Mouse (Mus musculus): ENCODE results near the gene Agmo. TPM values are rescaled to one million over a fixed set of nuclear protein-coding genes. Genes with fewer than 3 reads are reported as not detected.

The Agmo gene
- polyA plus RNA-seq, 1 experiment from 2014 or later = 1.1 TPM

DNA sequence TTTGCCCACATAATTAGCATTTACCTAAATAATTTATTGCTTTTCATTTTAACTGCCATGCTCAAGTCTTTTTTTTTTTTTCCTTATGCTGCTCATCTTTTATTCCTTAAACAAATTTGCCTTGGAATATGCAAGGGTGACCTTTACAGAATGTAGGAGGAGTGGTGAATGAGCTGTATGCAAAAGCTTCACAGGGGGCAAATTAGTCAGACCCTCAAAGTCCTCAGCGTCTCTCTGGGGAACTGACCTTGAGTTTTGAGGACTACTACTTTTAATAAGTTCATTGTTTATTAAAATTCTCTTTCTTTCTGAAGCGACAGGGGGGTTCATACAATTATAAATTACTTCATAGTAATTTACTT lies 33.2 kb downstream of the Agmo start:
- no peaks in the 10 kb centered on the region for H3K27me3 ChIP-seq
- H3K9me3 ChIP-seq = no peaks in the 10 kb centered on the region
- no peak for ATAC-seq (ENCODE audit: low FRiP score, low read depth)
- H3K4me1 ChIP-seq (replicated peaks) = no peaks in the 10 kb centered on the region
- no peak overlapping the region for H3K4me3 ChIP-seq
- H3K9ac ChIP-seq = no peak overlapping the region
- H3K27ac ChIP-seq (replicated peaks) = no peak overlapping the region
- 53% methylated on average over 2 of the region's 2 CpGs for WGBS
- H3K36me3 ChIP-seq = no peaks in the 10 kb centered on the region
- H3K4me2 ChIP-seq = no peak overlapping the region

DNA sequence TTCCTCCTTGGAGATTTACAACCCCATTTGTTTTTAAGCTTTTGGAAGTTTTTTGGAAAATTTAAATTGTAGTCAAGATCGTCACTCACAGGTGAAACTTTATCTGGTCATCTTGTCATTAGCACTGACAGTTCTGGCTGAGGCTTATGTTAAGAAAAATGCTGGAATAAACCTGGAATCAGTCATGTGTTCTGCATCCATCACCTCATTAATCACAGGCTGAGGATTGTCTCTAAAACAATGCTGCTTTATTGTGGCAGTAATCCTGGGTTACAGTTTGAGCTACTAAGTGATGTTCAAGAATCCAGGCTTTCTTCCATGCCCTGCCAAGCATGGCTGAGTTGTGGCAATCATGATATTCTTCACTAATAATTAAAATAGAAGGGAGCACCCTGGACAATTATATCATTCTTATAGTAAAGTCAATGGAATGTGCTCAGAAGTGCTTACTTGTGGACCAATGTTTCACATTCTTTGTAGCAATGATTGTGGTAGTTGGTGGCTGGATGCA lies 65.6 kb downstream of the Agmo start:
- no peak for ATAC-seq (ENCODE audit: low FRiP score, low read depth)

DNA sequence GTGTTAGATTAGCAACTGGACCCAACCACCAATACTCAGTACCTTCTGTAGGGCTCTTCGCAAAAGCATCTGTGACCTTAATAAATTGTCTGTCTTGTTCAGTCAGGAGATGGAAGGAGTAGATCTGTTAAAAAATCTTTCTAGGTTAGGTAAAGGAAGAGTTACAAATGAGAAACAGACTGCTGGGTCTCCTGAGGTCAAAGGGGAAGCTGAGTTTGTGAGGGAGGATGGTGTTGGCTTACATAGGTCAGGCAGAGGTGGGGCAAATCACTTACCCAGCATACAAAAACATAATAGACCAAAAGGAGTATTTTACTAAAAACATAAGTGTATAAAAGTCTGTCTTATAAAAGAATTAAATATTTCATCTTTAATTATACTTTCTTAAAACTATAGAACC lies 69.3 kb downstream of the Agmo start:
- Histone ChIP-seq H3K36me3 (no peaks in the 10 kb centered on the region), H3K27ac (replicated peaks) (no peak overlapping the region), H3K4me2 (no peak overlapping the region), H3K9ac (no peak overlapping the region), H3K27me3 (no peaks in the 10 kb centered on the region), H3K4me3 (no peak overlapping the region), H3K4me1 (replicated peaks) (no peaks in the 10 kb centered on the region), H3K9me3 (no peaks in the 10 kb centered on the region)
- ATAC-seq (ENCODE audit: low FRiP score, low read depth) = no peak
- 89% methylated on average over 1 of the region's 1 CpGs for WGBS

More for the DNA sequence above, 65.6 kb downstream of the Agmo start:
- Histone ChIP-seq H3K4me1 (replicated peaks) (no peaks in the 10 kb centered on the region), H3K4me2 (no peak overlapping the region), H3K4me3 (no peak overlapping the region), H3K9ac (no peak overlapping the region), H3K36me3 (no peaks in the 10 kb centered on the region), H3K9me3 (no peaks in the 10 kb centered on the region), H3K27ac (replicated peaks) (no peak overlapping the region), H3K27me3 (no peaks in the 10 kb centered on the region)
- 87% methylated on average over 1 of the region's 1 CpGs for WGBS

DNA sequence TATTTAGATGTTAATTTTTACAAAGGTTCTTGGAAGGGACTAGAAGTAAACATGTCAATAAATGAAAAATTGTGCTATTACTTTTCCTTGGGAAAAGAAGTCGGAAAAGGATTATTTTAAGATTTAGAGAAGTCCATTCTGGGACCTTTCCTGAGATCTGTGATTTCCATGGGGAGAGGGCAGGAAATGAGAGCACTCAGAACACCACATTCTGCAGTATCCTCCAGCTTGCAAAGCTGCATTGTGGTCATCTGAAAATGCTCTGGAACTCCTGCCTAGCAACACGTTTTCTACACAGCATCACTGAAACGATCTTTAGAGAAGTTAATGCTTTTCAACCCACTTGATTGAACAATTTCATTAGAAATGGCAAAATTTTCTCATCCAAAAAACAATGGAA lies 81.4 kb downstream of the Agmo start:
- no peak overlapping the region for H3K4me2 ChIP-seq
- no peak for ATAC-seq (ENCODE audit: low FRiP score, low read depth)

DNA sequence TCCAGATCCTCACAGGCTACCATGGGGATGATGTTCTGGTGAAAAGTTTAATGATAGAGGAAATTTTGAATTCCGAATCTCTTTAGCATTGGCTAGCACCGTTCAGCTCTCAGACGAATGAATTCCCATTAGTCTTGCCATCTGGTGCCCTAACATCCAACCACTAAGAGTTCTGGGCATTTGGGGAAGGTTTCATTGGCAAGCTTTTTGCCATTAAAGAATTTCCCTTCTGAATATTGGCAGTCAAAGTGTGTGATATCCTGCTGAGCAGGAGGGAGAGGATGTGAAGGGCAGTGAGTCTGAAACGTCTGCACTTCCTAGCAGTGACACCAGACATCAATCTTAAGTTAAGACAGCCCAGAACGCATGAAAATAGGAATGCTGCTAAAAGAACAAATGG lies 93.5 kb downstream of the Agmo start:
- Histone ChIP-seq H3K4me3 (no peak overlapping the region), H3K9ac (no peak overlapping the region), H3K27ac (replicated peaks) (no peak overlapping the region), H3K9me3 (0 out of 2 replicates have a peak, but pooled peaks cover 2% of the 10 kb centered on the region), H3K27me3 (no peaks in the 10 kb centered on the region), H3K36me3 (no peaks in the 10 kb centered on the region), H3K4me1 (replicated peaks) (no peaks in the 10 kb centered on the region), H3K4me2 (no peak overlapping the region)
- 34% methylated on average over 5 of the region's 5 CpGs for WGBS
- ATAC-seq (ENCODE audit: low FRiP score, low read depth) = 0 out of 2 replicates have a peak, but pooled peaks have one; percentile 48

More for the DNA sequence above, 81.4 kb downstream of the Agmo start:
- Histone ChIP-seq H3K4me3 (no peak overlapping the region), H3K4me1 (replicated peaks) (no peaks in the 10 kb centered on the region), H3K36me3 (no peaks in the 10 kb centered on the region), H3K27ac (replicated peaks) (no peak overlapping the region), H3K9ac (no peak overlapping the region), H3K27me3 (no peaks in the 10 kb centered on the region), H3K9me3 (no peaks in the 10 kb centered on the region)
- WGBS = 67% methylated on average over 3 of the region's 3 CpGs

DNA sequence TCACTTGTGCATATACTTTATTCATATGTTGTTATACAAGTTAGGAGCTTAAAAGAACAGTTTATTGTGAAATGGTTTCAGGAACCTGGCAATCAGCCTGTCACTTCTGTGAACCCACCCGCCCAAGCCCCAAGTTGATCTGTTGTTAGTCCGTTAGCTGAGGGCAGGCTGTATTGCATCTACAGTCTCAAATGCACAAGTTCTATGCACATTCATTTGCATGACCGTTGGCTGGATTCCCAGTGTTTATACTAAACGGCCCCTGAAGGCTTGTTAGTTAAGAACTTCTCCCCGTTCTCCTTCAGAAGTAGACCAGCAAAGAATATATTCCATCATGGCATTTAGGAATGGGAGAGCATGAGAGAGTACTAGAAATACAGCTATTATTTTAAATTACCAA lies 102.8 kb downstream of the Agmo start:
- Histone ChIP-seq H3K36me3 (no peaks in the 10 kb centered on the region), H3K9me3 (no peaks in the 10 kb centered on the region), H3K4me3 (no peak overlapping the region), H3K27me3 (no peaks in the 10 kb centered on the region), H3K9ac (no peak overlapping the region), H3K27ac (replicated peaks) (no peak overlapping the region), H3K4me2 (no peak overlapping the region), H3K4me1 (replicated peaks) (no peaks in the 10 kb centered on the region)
- 63% methylated on average over 5 of the region's 5 CpGs for WGBS
- no peak for ATAC-seq (ENCODE audit: low FRiP score, low read depth)

DNA sequence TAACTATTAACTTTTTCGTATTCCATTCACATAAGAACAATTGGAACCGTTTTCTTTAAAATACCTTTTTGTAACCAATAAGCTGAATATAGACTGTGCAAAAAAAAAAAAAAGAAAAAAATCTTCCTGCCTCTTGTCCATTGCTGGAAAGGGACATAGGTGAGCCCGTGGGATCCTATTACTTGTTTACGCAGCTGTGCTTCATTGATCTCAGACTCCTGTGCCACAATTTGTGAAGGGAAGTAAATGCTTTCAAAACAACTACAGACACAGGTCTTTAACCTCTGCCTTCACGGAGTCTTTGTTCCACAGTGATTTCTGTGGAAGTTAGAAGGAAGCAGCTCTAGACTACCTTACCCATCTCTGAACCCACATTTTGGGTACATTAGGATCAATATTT lies 104.3 kb downstream of the Agmo start:
- Histone ChIP-seq H3K4me3 (no peak overlapping the region), H3K9ac (no peak overlapping the region), H3K27me3 (no peaks in the 10 kb centered on the region), H3K4me1 (replicated peaks) (no peaks in the 10 kb centered on the region), H3K27ac (replicated peaks) (no peak overlapping the region), H3K9me3 (no peaks in the 10 kb centered on the region), H3K36me3 (no peaks in the 10 kb centered on the region), H3K4me2 (no peak overlapping the region)
- ATAC-seq (ENCODE audit: low FRiP score, low read depth) = no peak
- 76% methylated on average over 5 of the region's 5 CpGs for WGBS

DNA sequence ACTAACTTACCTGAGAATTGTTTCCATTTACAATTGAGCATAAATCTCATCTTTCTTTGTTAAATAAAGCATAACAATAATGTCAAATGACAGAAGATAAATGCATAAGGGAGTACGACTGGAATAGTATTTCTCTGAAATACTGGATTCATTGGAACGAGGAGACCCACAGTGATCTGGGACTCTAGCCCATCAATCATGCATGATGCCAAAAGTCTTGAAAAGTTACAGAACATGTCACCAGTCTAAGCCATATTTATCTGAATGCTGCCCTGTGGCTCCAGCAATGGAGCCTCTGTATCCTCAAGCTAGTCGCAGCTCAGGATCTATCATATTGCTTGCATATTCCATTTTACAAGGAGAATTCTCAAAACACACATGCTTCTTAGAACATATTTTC lies 150.9 kb downstream of the Agmo start:
- whole genome bisulfite sequencing = 75% methylated on average over 3 of the region's 3 CpGs
- Histone ChIP-seq H3K27me3 (no peaks in the 10 kb centered on the region), H3K4me2 (no peak overlapping the region), H3K36me3 (no peaks in the 10 kb centered on the region), H3K4me1 (replicated peaks) (no peaks in the 10 kb centered on the region), H3K9ac (no peak overlapping the region), H3K27ac (replicated peaks) (no peak overlapping the region), H3K9me3 (no peaks in the 10 kb centered on the region), H3K4me3 (no peak overlapping the region)
- ATAC-seq (ENCODE audit: low FRiP score, low read depth) = no peak

DNA sequence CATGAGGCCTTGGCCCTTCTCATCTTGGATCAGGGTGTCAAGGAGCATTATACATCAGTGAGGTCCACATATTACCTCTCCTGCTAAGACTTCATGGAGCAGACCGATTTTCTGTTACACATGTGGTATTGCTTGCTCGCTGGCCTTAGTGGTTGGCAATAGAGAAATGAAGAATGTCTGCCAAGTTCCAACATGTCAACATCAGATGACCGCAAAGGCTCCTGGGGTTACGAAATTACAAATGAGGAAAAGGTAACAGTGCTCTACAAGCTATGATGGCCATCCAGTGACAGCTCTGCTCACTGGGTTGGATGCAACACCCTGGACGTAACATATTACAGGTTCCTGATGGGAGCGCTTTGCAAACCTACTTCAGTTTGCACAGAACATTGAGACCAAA lies 161.1 kb downstream of the Agmo start:
- Histone ChIP-seq H3K4me2 (no peak overlapping the region), H3K36me3 (no peaks in the 10 kb centered on the region), H3K9me3 (no peaks in the 10 kb centered on the region), H3K27me3 (no peaks in the 10 kb centered on the region), H3K9ac (no peak overlapping the region), H3K27ac (replicated peaks) (no peak overlapping the region), H3K4me3 (no peak overlapping the region), H3K4me1 (replicated peaks) (no peaks in the 10 kb centered on the region)
- 96% methylated on average over 6 of the region's 6 CpGs for WGBS
- ATAC-seq (ENCODE audit: low FRiP score, low read depth) = no peak

DNA sequence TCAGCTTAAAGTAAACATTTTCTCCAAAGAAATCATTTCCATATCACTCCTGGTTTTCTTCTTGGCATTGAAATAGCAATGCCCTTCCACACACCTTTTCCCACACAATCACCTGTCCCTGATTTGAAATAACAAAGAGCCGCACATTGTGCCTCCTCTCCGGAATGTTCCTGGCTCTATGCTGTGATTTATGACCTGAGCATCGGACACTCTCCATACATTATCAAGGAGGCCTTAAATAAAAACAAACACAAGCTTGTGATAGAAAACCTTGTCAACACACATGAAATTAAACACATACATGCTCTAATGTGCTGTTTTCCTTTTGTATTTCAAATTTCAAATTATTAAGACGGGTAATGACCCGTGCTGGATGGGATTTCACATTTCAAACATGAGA lies 184.9 kb downstream of the Agmo start:
- Histone ChIP-seq H3K4me3 (no peak overlapping the region), H3K36me3 (no peaks in the 10 kb centered on the region), H3K9ac (no peak overlapping the region), H3K4me2 (no peak overlapping the region), H3K27me3 (no peaks in the 10 kb centered on the region), H3K27ac (replicated peaks) (no peak overlapping the region), H3K4me1 (replicated peaks) (no peaks in the 10 kb centered on the region), H3K9me3 (no peaks in the 10 kb centered on the region)
- 86% methylated on average over 5 of the region's 5 CpGs for WGBS
- ATAC-seq (ENCODE audit: low FRiP score, low read depth) = no peak

DNA sequence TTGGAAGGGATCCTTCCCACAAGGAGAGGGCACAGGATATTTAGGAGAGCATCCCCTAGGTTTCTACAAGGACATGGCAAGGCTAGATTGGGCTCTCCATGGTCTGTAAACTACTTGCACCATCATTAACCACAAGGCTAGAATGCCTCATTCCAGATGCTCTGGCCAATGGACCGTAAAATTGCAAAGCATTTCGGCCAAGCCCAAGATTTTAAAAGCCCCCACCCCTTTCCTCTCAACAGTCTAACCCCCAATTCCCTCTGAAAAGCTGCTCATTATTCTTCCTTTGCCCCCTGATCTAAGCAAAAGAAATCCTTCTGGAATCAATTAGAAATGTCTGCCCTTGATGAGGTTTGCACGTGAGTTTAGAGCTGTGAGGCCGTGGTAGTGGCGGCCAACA lies 185.3 kb downstream of the Agmo start:
- H3K9ac ChIP-seq = no peak overlapping the region
- no peak overlapping the region for H3K4me2 ChIP-seq
- H3K27me3 ChIP-seq = no peaks in the 10 kb centered on the region
- no peak overlapping the region for H3K4me3 ChIP-seq
- 62% methylated on average over 5 of the region's 5 CpGs for WGBS
- H3K4me1 ChIP-seq (replicated peaks) = no peaks in the 10 kb centered on the region
- H3K27ac ChIP-seq (replicated peaks) = no peak overlapping the region
- no peaks in the 10 kb centered on the region for H3K9me3 ChIP-seq
- H3K36me3 ChIP-seq = no peaks in the 10 kb centered on the region
- no peak for ATAC-seq (ENCODE audit: low FRiP score, low read depth)

DNA sequence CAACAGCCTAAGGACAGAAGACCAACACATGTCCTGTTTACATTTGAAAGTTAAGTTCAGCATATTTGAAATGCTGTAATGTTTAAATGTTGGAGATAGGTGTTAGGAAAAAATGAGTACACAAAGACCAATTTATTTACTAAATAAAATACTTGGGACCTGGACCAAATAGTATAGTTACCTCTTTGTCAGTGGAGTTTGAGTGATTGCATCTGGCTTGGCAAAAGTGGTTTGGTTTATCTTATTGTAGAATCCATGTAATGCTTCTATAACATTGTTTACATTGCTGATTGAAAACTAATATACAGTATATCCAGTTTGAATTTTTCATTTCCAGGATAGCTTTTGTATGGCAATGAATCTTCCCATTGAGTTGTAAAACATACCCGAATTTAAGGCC lies 193.0 kb downstream of the Agmo start:
- no peaks in the 10 kb centered on the region for H3K9me3 ChIP-seq
- H3K4me3 ChIP-seq = no peak overlapping the region
- no peak overlapping the region for H3K9ac ChIP-seq
- no peak overlapping the region for H3K4me2 ChIP-seq
- H3K27ac ChIP-seq (replicated peaks) = no peak overlapping the region
- no peak for ATAC-seq (ENCODE audit: low FRiP score, low read depth)
- WGBS = 69% methylated on average over 1 of the region's 1 CpGs
- no peaks in the 10 kb centered on the region for H3K36me3 ChIP-seq
- H3K27me3 ChIP-seq = no peaks in the 10 kb centered on the region
- H3K4me1 ChIP-seq (replicated peaks) = no peaks in the 10 kb centered on the region

DNA sequence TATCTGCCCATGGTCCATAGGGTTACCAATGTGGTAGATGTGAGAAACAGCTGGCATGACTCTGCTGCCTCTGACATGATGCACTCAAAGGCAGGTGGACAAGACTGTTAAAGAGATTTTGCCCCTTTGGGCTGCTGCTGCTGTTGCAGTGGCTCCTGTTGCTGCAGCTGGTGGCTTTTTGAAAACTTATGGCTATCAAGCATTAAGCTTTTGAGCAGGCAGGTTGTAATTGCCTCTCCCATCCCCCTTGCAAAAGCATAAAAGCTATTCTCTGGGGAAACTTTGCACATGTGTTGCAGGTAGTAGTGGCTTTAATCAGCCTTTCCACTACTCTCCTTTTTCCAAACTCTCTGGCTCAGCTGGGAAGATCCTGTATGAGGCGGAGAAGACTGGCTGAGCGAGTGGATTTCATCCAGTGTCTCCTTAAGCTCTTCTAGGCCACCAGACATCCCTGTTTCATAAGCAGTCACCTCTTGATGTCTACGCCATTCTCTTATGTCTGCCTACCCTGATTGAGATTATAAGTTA lies 201.1 kb downstream of the Agmo start:
- Histone ChIP-seq H3K4me3 (no peak overlapping the region), H3K27me3 (no peaks in the 10 kb centered on the region), H3K4me1 (replicated peaks) (no peaks in the 10 kb centered on the region), H3K36me3 (no peaks in the 10 kb centered on the region), H3K27ac (replicated peaks) (no peak overlapping the region), H3K9ac (no peak overlapping the region), H3K4me2 (no peak overlapping the region), H3K9me3 (no peaks in the 10 kb centered on the region)
- ATAC-seq (ENCODE audit: low FRiP score, low read depth) = no peak
- WGBS = 94% methylated on average over 3 of the region's 3 CpGs

All from hindbrain, embryonic 15.5 days (tissue).